Mouse (Mus musculus): Measurements from ENCODE around the gene Ndufs2.
A peak's percentile ranks its signal among the peaks of the same experiment; 100 is the strongest.

Gene Ndufs2

DNA sequence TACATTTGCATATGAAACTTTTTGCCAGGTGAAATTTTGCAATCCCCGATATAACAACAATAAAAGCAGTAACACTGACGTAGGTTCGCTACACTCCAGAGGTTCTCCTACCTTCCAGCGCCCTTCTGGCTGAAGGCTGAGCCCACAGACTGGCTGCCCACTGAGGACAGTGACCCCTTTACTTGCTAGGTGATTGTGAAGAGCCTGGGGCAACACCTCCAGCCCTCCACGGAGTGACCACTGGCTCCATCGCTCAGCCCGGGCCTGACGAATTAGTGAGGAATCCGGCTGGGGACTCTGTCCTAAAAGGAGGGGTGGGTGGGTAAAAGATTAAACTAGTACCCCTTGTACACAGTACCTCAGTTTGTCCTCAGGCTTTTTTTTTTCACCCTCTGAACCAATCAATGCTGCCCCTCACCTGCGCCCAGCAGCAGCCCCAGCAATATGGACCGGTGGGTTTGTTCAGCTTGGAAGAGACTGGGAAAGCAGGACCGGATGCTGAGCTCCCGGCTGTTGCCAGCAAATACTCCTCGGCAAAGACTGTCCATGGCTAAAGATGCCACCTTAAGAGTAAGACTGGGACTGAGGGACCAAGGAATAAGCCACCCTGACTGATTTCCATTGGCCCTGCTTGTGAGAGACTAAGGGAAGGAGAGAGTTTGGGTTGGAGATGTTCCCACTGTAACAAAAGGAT is 28.0 kb upstream of the Ndufs2 start:
- DNase-seq (ENCODE audit: low spot score), result no peak

DNA sequence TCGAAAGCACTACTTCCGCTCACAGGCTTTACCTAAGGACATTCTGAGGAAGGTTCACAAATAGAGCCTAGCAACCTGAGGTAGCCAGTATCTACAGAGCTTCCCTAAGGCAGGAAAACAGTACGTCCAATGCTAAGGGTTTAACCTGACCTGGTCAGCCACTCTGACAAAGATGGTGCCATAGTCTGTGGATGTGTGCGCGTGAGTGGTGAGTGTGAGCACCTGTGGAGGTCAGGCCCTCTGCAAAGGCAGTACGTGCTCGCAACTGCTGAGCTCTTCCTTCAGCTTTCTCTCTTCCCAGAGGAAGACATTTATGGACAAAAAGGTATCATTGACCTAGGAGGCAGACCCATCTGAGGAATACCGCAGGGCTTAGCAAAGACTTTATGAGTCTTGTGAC is 27.2 kb upstream of the Ndufs2 start:
- DNase-seq (ENCODE audit: low spot score), result no peak

DNA sequence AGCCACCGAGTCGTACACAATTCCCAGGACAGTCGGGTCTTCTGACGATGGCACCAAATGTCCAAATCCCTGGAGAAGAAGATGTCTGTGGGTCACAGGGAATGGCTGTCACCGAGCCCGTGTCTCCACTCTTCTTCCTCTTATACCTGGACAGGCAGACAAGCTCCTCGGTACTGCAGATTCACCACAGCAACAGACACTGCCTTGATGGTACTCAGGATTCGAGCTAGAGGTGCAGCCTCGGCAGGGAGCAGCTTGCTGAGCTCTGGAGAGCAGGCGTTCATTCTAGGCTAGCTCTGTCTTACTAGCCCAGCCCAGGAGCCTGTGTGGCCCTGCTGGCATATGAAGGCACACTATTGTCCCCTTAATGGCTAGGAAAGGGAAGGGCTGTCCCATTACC is 26.5 kb upstream of the Ndufs2 start:
- no peak for DNase-seq (ENCODE audit: low spot score)

DNA sequence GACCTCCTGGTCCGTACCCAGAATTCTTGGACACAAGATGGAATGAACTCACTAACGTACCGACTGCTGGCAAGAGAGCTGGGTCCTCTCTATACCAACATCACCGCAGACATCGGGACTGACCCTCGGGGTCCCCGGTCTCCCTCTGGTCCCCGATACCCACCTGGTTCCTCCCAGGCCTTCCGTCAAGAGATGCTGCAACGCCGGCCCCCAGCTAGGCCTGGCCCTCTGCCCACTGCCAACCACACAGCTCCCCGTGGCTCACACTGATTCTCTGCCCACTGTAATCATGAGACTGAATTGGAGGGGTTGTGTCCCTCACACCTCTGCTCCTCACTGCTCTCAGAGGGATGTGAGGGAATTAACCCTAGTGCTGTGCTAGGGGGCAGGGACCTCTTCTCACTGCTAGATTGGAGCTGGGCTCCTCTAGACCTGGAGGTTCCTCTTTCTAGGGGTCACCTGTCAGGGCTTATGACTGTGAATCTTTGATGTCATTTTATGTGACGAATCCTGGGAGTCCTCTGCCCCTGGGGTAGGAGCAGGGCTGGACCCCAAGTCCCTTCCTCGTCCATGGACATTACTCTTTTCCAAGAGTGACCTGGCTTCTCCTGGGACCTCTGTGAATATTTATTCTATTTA is 25.0 kb upstream of the Ndufs2 start:
- no peak for DNase-seq (ENCODE audit: low spot score)

DNA sequence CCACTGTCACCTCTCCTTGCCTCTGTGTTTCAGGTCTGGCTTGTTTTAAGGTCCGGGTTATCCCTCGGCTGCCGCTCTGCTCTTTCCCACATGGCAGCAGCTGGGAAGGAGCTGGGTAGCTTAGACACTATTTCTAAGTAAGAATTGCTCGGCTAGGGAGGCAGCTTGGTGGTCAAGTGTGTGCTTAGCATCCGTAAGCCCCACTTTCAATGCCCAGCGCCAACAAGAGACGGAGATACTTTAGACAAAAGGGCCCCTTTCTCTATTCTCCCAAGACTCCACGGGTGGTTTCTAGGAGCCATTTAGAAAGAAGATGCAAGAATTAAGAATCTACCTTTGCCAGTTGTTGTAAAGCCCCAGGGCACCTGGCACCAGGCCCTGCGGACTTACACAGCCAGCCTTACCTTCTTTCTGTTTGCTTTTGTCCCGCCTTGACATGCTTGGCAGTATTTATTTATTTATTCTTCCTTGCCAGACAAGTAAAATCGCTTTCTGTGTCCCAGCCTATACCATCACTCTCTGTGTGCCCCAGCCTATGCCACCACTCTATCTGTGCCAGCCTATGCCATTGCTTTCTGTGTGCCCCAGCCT is 24.1 kb upstream of the Ndufs2 start:
- DNase-seq (ENCODE audit: low spot score), result no peak

DNA sequence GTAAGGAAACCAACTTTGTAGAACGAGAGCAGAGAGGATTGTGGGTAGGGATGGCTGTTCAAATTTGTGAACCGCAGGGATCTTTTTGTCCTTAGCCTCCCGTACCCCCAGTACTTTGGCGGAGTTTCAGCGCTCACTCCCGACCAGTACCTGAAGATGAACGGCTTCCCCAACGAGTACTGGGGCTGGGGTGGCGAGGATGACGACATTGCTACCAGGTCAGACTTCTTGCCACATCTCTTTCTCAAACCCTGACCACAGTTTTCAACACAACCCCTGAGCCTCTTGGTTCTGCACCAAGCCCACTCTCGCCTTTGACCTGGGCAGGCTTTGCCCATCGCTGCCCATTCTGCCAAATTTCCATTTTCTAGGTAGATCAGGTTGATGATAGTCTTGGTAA is 23.0 kb upstream of the Ndufs2 start:
- no peak for DNase-seq (ENCODE audit: low spot score)

DNA sequence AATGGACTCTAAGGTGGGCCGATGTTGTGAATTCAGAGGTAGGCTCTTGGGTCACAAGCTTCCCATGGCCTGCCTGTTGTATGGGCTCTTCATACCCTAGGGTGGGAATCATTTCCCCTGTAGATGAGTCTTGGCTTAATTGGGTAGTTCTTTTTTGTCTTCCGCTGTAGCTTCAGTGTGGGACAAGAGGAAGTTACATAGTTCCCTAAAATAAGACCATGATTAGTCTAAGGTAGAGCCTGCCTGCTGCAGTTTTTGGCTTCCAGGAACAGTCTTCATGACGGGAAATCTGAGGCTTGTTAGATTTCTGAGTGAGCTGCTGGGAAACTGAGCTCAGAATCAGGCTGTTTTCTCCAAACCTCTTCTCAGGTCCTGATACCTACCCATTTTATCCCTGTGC is 20.9 kb upstream of the Ndufs2 start:
- DNase-seq (ENCODE audit: low spot score), result no peak

DNA sequence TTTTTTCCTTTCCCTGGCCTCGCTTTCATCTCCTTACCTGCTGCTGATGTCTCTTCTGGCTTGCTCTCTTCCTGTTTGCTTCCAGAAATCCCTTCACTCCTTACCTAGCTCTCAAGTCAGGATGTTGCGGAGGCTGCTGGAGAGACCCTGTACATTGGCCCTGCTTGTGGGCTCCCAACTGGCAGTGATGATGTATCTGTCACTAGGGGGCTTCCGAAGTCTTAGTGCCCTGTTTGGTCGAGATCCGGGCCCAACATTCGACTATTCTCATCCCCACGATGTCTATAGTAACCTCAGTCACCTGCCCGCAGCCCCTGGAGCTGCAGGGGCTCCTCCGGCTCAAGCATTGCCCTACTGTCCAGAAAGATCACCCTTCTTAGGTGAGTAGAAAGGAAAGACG is 20.4 kb upstream of the Ndufs2 start:
- DNase-seq (ENCODE audit: low spot score), result no peak

DNA sequence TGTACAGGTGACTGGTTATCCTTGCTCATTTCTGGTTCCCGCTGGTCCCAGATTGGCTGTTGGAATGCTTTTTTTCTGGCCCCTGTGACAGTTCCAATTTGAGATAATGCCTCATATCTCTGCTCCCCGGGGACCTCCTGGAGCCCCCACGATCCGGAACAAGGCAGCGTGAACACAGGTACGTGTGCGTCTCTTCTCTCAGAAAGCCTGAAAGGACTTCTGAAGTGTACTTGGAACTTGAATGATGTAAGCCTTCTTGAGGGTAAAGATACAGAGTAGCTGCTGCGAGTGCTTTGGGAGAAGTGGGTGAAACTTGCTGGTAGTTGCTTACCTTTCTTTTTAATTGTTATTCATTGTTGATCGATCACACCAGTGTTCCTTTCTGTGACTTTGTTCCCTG is 20.0 kb upstream of the Ndufs2 start:
- no peak for DNase-seq (ENCODE audit: low spot score)

DNA sequence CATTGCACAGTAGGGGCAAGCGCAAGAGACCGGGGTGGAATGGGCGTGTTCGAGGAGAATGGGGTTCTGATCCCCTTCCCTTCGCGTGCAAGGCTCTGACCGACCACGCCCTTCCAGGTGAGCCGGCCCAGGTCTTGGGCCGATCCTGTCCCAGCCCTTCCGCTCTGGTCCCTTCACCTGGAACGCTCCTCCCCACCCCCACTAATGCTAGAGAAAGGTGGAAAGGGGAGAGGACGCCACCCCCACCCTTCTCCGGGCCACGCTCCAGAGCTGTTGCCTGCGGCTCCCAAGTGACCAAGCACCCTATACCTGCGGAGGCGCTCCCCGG is 19.3 kb upstream of the Ndufs2 start:
- DNase-seq (ENCODE audit: low spot score), result no peak

DNA sequence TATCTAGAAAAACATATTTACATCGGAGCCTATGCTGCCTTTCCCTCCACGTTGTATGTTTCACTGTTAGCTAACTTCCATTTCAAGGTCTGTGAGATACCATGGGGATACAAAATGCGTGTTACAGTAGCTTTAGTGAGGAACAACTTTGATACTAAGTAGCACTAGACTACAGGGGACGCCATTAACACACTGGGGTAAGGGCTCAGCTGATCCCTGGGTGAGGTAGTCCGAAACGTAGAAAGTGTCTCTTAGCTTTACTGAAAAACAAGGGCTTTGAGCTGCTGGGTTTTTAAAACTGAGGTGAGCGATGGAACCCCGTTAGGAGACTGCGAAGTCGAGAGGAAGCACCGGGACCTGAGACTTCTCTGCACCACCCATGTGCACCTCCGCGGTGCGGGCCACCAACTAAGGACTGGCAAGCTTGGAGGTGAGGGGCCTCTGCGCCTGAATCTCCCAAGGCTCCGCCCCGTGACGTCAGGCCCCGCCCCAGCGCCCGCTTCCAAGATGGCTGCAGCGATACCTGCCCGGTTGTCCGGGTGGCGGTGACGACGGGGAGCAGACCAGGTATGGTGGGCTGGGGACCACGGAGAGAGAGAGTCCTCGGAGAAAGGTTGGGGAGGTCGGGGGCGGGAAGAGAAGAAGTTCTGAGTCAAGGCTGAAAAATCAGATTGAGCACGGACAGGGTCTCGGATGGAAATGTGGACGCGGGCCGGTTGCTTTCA is 18.8 kb upstream of the Ndufs2 start, which contains the start of gene B4galt3:
TSS of gene B4galt3 (plus strand) at position 481 of the 725 bp plus-strand sequence.
- peak; percentile 94 for DNase-seq (ENCODE audit: low spot score)

DNA sequence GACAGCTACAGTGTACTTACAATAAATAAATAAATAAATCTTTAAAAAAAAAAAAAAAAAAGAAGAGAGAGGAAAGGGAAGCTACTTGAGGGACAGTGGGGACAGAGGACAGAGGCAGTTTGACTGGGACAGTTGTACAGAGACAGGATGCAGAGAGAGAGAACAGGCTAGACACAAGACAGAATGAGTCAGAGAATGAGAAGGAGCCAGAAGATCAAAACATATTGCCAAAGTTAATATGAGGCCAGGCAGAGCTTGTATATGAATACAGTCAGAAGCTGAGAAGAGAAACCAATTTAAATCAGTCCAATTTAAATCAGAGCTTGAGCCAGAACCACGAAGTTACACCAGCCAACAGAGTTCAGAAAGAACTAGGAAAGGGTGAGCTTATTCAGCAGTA is 17.2 kb upstream of the Ndufs2 start:
- no peak for DNase-seq (ENCODE audit: low spot score)

DNA sequence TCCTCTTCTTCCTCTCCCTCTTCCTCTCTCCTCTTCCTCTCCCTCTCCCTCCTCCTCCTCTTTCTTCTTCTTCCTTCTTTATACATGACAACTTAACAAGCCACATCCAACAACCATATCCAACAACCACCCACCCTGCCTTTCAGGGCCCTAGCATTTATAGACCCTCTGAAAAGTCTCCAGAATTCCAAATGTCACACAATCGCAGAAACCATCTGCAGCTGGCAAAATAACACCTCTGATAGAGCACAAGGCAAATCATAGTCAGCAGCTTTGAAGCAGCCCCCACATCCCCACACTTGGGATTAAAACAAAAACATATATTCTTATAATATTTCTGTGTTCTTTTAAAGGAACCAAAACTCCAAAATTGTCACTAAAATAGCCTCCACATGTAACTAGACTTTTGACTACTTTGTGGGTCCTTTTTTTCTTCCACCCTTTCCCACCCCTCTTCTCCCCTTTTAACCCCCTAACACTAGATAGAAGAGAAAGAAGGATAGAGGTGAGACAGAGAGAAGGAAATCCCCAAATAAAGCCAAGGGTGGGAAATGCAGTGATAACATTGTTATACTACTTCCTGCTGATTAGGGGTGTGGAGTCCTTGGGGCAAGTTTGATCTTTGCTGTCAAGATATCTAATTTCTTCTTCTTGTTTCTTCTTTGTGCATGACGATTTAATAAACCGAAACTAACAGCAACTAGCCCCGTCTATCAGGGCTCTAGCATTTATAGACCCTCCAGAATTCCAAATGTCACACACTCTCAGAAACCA is 15.0 kb upstream of the Ndufs2 start:
- DNase-seq (ENCODE audit: low spot score), result no peak

DNA sequence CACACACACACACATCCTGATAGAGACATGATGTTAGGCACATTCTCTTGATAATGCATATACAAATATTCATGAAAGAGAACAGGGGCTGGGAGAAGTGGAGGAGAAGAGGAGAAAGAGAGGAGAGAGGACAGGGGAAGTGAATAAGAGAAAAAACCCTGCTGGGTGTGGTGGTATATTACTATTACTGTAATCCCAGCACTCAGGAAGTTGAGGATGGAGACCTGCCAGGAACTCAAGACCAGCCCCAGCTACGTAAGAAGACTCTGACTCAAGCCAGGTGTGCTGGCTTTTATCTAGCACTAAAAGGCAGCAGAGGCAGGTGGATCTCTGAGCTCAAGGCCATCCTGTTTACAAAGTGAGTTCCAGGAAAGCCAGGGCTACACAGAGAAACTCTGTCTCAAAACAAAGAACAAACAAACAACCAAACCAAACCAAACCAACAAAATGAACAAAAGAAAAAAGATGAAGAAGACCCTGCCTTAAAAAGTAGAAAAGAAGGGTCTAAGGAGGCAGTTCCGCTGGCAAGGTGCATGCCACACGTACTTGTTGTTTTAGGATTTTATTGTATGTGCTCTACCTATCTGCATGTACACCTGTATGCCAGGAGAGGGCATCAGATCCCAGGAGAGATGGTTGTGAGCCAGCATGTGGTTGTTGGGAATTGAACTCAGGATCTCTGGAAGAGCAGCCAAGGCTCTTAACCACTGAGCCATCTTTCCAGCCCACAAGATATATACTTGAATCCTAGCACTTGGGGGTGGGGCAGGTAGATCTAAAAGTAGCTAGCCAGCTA is 12.7 kb upstream of the Ndufs2 start:
- DNase-seq (ENCODE audit: low spot score), result no peak

DNA sequence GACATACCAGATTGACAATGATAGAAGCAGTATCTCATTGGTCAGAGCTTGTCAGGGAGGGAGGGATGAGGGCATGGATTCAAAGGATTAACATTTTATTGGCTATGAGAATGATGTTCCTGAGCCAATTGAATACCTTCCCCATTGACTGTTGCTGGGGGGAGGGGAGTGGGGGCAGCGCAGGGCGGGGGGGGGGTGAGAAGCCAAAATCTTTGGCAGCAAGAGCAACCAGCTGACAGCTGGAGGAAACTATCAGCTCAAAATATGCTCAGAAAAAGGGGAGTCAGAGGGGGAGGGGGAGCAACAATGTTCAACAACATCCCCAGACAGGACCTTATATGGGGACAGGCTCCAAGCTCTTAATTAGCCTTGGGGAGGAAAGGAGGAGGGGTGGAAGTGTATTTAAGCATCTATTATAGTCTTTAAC is 12.0 kb upstream of the Ndufs2 start:
- no peak for DNase-seq (ENCODE audit: low spot score)

DNA sequence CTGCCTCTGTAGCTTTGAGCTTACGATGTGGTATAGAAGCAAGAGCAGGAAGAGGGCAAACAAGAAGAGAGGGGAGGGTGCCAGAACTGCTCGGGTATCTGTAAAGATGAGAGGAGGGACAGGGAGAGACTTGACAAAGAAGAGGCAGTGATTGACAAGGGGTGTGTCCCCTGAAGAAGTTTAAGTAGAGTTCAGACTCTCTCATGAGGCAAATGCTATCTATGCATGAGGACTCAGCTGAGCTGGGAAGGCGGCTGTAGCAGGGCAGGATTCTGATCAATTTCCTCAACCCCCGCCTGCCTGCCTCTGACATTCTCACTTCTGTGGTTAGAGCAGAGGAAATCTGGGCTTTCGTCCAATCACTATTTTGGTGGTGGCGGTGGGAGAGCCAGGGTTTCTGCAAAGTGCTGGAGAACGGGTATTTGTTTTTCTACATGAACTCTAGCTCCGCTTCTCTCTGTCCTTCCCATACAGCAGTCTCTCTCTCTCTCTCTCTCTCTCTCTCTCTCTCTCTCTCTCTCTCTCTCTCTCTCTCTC is 11.5 kb upstream of the Ndufs2 start:
- DNase-seq (ENCODE audit: low spot score), result no peak

DNA sequence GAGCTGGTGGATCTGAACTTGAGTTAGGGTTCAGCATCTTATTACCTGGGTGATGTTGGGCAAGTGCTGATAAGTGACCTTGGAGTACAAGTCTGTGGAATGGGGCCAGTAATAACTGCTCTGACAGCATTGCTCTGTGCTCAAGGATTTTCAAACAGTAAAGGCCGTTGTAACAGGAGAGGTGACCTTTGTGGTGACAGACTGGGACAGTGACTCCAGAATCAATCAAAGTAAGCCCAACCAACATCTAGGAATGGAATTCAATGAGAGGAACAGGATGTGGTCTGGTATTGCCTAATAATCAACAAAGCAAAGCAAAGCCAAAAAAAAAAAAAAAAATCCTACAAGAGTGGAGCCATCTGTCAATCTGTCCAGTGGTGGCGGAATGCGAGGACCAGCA is 9.1 kb upstream of the Ndufs2 start:
- DNase-seq (ENCODE audit: low spot score), result no peak

DNA sequence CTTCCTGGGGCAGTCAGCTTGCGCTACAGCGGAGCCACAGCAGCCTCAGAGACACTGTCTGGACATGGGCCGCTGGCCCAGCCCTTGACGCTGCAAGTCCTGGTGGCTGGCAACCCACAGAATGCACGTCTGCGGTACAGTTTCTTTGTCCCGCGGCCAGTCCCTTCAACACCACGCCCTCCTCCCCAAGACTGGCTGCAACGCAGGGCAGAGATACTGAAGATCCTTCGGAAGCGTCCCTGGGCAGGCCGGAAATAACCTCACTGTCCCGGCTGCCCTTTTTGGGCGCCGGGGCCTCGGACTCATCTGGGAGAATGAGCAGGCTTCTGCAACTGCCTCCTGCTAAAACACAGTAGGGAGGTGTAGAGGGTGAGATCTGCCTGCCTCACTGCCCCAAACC is 7.7 kb upstream of the Ndufs2 start:
- DNase-seq (ENCODE audit: low spot score), result no peak

DNA sequence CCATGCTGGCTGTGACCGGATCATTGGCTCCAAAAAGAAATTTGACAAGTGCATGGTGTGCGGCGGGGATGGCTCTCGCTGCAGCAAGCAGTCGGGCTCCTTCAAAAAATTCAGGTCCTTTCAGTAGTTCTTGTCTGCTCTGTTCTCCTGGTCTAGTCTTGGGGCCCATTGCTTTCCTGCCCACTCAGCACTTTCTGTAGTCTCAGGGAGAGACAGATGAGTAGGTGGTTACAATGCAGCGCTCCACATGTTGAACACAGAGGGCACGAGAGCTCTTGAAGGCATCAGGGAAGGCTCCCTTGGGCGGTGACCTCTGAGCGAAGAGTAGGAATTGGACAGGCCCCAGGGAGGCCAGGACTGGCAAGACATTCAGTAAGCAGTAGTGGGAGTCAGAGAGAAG is 6.6 kb upstream of the Ndufs2 start:
- DNase-seq (ENCODE audit: low spot score), result no peak

DNA sequence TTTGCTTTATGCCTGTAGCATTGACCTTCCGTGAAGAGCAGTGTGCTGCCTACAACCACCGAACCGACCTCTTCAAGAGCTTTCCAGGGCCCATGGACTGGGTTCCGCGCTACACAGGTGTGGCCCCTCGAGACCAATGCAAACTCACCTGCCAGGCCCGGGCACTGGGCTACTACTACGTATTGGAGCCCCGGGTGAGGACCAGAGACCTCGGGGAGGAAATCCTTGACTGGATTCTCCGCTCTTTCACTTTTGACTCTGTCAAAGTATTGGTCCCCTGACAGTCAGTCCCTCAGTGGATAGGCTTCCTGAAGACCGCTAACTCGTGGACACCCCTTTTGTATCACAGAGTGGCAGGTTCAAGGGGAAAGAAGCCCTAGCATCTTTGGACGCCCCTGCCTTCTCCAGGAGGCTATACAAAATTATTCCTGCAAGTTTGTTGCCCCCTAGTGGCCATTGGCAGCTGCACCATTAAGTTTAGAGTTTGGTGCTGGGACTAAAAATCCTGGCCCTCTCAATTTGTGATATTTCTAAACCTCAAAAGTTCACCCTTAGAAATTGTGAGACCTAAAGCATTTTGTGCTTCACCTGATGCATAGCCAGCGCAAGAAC is 5.9 kb upstream of the Ndufs2 start:
- no peak for DNase-seq (ENCODE audit: low spot score)

Measured in yolk sac, embryonic 10.5 days (tissue).